Mouse (Mus musculus) thymus, adult 2 months (tissue): ENCODE measurements around the gene Dzip3. TPM values are rescaled to one million over a fixed set of nuclear protein-coding genes. Genes with fewer than 3 reads are reported as not detected.

ENCODE experiments used
- DNase-seq: peaks from one replicate; pipeline ENCODE4 v3.0.0; 2021
- H3K27ac ChIP-seq: fragments of 200-500 bp; 2 replicates; pipeline ENCODE4 v1.5.1; 2012; ENCODE audit warnings: low read length, control low read depth; ENCODE audit not compliant: control insufficient read depth, insufficient read depth
- H3K27me3 ChIP-seq: fragments of 200-500 bp; 2 replicates; pipeline ENCODE4 v1.6.1; 2012; ENCODE audit warnings: mild to moderate bottlenecking, low read length, moderate library complexity, mixed read lengths; ENCODE audit not compliant: control insufficient read depth, insufficient read depth
- H3K36me3 ChIP-seq: fragments of 200-500 bp; 2 replicates; pipeline ENCODE4 v1.6.1; 2012; ENCODE audit warnings: mild to moderate bottlenecking, low read length, moderate library complexity; ENCODE audit not compliant: control insufficient read depth, insufficient read depth
- H3K4me1 ChIP-seq: fragments of 200-500 bp; replicated peaks from 2 replicates; pipeline ENCODE4 v1.6.1; 2012; ENCODE audit warnings: low read length; ENCODE audit not compliant: control insufficient read depth, insufficient read depth
- H3K4me3 ChIP-seq: fragments of 200-500 bp; 2 replicates; pipeline ENCODE4 v1.5.1; 2012; ENCODE audit warnings: mild to moderate bottlenecking, low read length, control low read depth, moderate library complexity; ENCODE audit not compliant: control insufficient read depth, insufficient read depth
- CTCF ChIP-seq: fragments of 200-500 bp; IDR thresholded peaks from 2 replicates; pipeline ENCODE4 v1.5.1; 2012; ENCODE audit warnings: mild to moderate bottlenecking, control low read depth, low read length, moderate library complexity, borderline replicate concordance; ENCODE audit not compliant: control insufficient read depth, poor library complexity, insufficient read depth; ENCODE audit errors: extremely low read depth
- POLR2A ChIP-seq: fragments of 200-500 bp; IDR thresholded peaks from 2 replicates; pipeline ENCODE4 v1.6.1; 2012; ENCODE audit warnings: mild to moderate bottlenecking, low read length, control low read depth, moderate library complexity; ENCODE audit not compliant: control insufficient read depth, poor library complexity, insufficient read depth; ENCODE audit errors: extremely low read depth
- WGBS: fragments of 180-500 bp; shearing (Covaris S2); methylation state at CpG from one replicate; pipeline ENCODE4 v1.1.7; 2018; 5-methylcytosine and 5-hydroxymethylcytosine counted together
- polyA plus RNA-seq: library from polyadenylated mRNA; depleted of rRNA; stranded (reverse); fragments of >200 nt; gene quantifications from 2 replicates; pipeline ENCODE4 v1.2.3, GENCODE M21; 2012; rRNA removed

Dzip3 gene
- polyA plus RNA-seq, 1 experiment, result 5.7 TPM

GRCm38 (mm10) chr16:48972996-48973395, 21.0 kb downstream of the Dzip3 start:
- Histone ChIP-seq H3K36me3 (no peaks in the 10 kb centered on the region), H3K27me3 (no peaks in the 10 kb centered on the region), H3K4me3 (no peak overlapping the region), H3K4me1 (no peaks in the 10 kb centered on the region), H3K27ac (no peak overlapping the region)
- WGBS, result 98% methylated on average over 2 of the region's 2 CpGs
- no peak for TF ChIP-seq POLR2A
- TF ChIP-seq CTCF, result no peak
- DNase-seq, result no peak

GRCm38 (mm10) chr16:48941805-48942204, 52.2 kb downstream of the Dzip3 start:
- H3K36me3 ChIP-seq, result no peaks in the 10 kb centered on the region; the same call in 1 of the 2 replicates
- 92% methylated on average over 1 of the region's 1 CpGs for WGBS
- H3K4me3 ChIP-seq, result no peak overlapping the region
- peak; percentile 12 for DNase-seq
- H3K27ac ChIP-seq, result no peak overlapping the region
- no peaks in the 10 kb centered on the region for H3K4me1 ChIP-seq
- no peak for TF ChIP-seq POLR2A
- TF ChIP-seq CTCF, result no peak
- H3K27me3 ChIP-seq, result no peaks in the 10 kb centered on the region

GRCm38 (mm10) chr16:48923724-48924123, 70.2 kb downstream of the Dzip3 start:
- Histone ChIP-seq H3K36me3 (peaks cover 11% of the 10 kb centered on the region), H3K4me3 (no peak overlapping the region), H3K27ac (no peak overlapping the region), H3K4me1 (no peaks in the 10 kb centered on the region), H3K27me3 (no peaks in the 10 kb centered on the region)
- no peak for TF ChIP-seq CTCF
- TF ChIP-seq POLR2A, result no peak
- WGBS, result 100% methylated on average over 1 of the region's 1 CpGs
- DNase-seq, result no peak

GRCm38 (mm10) chr16:48913206-48913605, 80.8 kb downstream of the Dzip3 start:
- TF ChIP-seq CTCF (no peak), POLR2A (no peak)
- DNase-seq, result no peak
- WGBS, result 98% methylated on average over 3 of the region's 3 CpGs

GRCm38 (mm10) chr16:48911184-48911583, 82.8 kb downstream of the Dzip3 start:
- no peak overlapping the region for H3K27ac ChIP-seq

More at GRCm38 (mm10) chr16:48913206-48913605, 80.8 kb downstream of the Dzip3 start:
- H3K27me3 ChIP-seq, result no peaks in the 10 kb centered on the region
- H3K4me1 ChIP-seq, result no peaks in the 10 kb centered on the region
- H3K4me3 ChIP-seq, result no peak overlapping the region
- no peaks in the 10 kb centered on the region for H3K36me3 ChIP-seq
- H3K27ac ChIP-seq, result no peak overlapping the region

GRCm38 (mm10) chr16:48899868-48900267, 94.1 kb downstream of the Dzip3 start:
- no peak overlapping the region for H3K4me3 ChIP-seq
- no peaks in the 10 kb centered on the region for H3K27me3 ChIP-seq
- H3K4me1 ChIP-seq, result no peaks in the 10 kb centered on the region
- no peak overlapping the region for H3K27ac ChIP-seq
- 93% methylated on average over 1 of the region's 1 CpGs for WGBS
- TF ChIP-seq CTCF (no peak), POLR2A (no peak)
- no peaks in the 10 kb centered on the region for H3K36me3 ChIP-seq
- no peak for DNase-seq

More at GRCm38 (mm10) chr16:48911184-48911583, 82.8 kb downstream of the Dzip3 start:
- WGBS, result 100% methylated on average over 1 of the region's 1 CpGs
- Histone ChIP-seq H3K36me3 (no peaks in the 10 kb centered on the region), H3K27me3 (no peaks in the 10 kb centered on the region), H3K4me1 (no peaks in the 10 kb centered on the region), H3K4me3 (no peak overlapping the region)
- no peak for DNase-seq
- TF ChIP-seq POLR2A (no peak), CTCF (no peak)

- no peak overlapping the region for H3K27ac ChIP-seq
- no peak for DNase-seq
- no peaks in the 10 kb centered on the region for H3K36me3 ChIP-seq
- WGBS, result 83% methylated on average over 2 of the region's 2 CpGs
- no peak for TF ChIP-seq POLR2A
- no peak for TF ChIP-seq CTCF
- H3K27me3 ChIP-seq, result no peaks in the 10 kb centered on the region
- no peak overlapping the region for H3K4me3 ChIP-seq
- no peaks in the 10 kb centered on the region for H3K4me1 ChIP-seq
Observed at GRCm38 (mm10) chr16:48890733-48891132, 103.2 kb downstream of the Dzip3 start.

Other genes starting within 250 kb of the Dzip3 start
- 25.5 and 34.4 TPM in 2 replicates for gene Trat1, start 222.1 kb downstream of the Dzip3 start, polyA plus RNA-seq
- 0.36 and 0.43 TPM in 2 replicates for gene Retnlb, start 177.3 kb downstream of the Dzip3 start, polyA plus RNA-seq
- 32.0 and 56.9 TPM in 2 replicates for gene Retnla, start 151.6 kb downstream of the Dzip3 start, polyA plus RNA-seq
- gene Retnlg, start 121.5 kb downstream of the Dzip3 start, polyA plus RNA-seq, result 1.8 and 4.0 TPM in 2 replicates
- 16.7 and 19.2 TPM in 2 replicates for gene Cip2a, start within 50 bp of the Dzip3 start, polyA plus RNA-seq
- gene Myh15, start 63.3 kb upstream of the Dzip3 start, polyA plus RNA-seq, result 0.01 and 0.04 TPM in 2 replicates